Mouse (Mus musculus): ENCODE results near the gene Fam189a2. TPM values are rescaled to one million over a fixed set of nuclear protein-coding genes. Genes with fewer than 3 reads are reported as not detected.

Fam189a2 gene
- 0.50 TPM in 1 of 2 replicates, not detected in the other for total RNA-seq (2017)

DNA sequence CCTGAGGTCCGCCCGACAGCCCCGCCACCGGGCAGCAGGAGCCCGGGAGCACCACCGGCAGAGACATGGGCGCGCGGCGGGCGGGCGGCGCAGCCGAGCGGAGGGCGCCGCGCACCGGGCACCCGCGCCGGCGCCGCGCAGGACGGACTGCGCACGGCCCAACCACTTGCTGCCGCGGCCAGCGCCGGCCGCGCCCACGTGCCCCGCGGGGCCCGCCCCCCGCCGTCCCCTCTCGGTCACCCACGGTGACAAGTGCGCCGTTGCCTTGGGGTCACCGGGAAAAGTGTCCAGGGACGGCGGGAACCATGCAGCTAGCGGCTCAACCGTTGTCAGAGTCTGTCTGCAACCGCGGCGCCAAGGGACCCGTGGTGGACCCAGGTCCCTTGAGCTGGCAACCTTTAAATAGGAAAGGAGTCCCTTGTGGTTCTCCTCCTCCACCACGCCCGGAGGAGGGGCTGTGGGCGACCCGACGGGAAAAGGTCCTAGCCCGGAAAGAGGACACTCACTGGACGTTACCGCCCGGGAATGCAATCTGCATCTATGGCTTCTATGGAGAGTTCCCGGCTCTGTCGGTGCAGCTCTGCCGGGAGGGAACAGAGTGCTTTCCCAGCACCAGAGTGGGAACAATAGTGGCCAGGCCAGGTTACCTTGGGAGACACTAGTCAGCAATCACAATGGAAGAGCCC, at the start of gene Fam189a2:
Gene Fam189a2, minus strand, starts transcription at position 149 of the 686 bp plus-strand sequence.
- no peak for ATAC-seq (replicated peaks in 1 of 2; ENCODE audit: insufficient read depth in 1 of 2, low FRiP score in 2 of 2, low TSS enrichment in 1 of 2, low read depth in 1 of 2, poor library complexity in 2 of 2, severe bottlenecking in 2 of 2)

DNA sequence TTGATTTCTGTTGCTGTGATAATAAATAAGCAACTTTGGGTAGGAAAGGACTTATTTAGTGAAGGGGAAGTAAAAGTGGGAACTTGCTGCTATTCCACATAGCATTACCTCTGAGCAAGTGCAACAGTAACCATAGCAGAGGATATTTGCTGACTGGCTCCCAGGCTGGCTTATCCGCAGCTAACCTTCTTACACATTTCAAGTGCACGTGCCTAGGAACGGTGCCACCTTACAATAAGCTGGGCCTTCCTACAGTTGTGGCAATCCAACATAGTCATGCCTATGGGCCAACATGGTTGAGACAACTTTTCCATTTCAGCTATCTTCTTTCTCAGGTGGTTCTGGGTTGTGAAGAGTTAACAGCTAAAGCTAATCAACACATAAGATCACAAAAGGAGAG, 46.8 kb upstream of the Fam189a2 start:
- ATAC-seq (replicated peaks in 1 of 2; ENCODE audit: insufficient read depth in 1 of 2, low FRiP score in 2 of 2, low TSS enrichment in 1 of 2, low read depth in 1 of 2, poor library complexity in 2 of 2, severe bottlenecking in 2 of 2) = no peak

DNA sequence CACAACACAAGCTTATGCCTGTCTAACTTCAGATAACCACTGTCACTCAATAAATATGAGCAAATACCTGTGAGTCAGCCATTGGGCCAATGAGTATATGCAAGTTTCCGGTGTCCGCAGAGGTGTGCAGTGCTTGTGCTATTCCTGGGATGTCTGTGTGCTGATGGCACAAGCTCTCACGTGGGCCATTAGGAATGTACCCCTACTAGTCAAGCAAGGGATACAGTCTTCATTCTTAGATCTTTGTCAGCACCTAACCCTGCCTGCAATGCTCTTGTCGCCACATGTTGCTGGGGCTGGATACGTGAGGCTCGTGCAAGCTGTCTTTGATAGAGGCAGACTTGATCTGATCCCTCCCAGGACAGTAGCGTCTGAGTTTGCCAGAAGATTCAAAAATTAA, 45.7 kb upstream of the Fam189a2 start:
- ATAC-seq (replicated peaks in 1 of 2; ENCODE audit: insufficient read depth in 1 of 2, low FRiP score in 2 of 2, low TSS enrichment in 1 of 2, low read depth in 1 of 2, poor library complexity in 2 of 2, severe bottlenecking in 2 of 2) = no peak

DNA sequence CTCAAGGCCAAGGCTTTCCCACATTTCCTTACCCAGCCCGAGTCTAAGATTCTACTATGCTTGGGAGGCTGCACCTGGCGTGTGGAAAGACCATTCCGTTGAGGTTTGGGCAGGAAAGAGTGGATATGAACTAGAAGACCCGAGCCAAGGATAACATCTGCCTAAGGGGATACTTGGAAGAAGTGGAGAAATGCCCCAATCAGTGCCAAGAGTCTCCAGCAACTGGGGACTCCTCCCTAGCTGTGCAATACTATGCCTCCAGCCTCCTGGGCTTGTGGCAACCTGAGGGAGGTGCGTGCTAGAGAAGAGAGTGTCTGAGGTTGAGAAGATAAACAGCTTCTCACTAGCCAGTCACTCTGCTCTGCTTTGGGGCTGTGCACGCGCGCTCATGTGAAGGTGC, 45.1 kb upstream of the Fam189a2 start:
- no peak for ATAC-seq (replicated peaks in 1 of 2; ENCODE audit: insufficient read depth in 1 of 2, low FRiP score in 2 of 2, low TSS enrichment in 1 of 2, low read depth in 1 of 2, poor library complexity in 2 of 2, severe bottlenecking in 2 of 2)

DNA sequence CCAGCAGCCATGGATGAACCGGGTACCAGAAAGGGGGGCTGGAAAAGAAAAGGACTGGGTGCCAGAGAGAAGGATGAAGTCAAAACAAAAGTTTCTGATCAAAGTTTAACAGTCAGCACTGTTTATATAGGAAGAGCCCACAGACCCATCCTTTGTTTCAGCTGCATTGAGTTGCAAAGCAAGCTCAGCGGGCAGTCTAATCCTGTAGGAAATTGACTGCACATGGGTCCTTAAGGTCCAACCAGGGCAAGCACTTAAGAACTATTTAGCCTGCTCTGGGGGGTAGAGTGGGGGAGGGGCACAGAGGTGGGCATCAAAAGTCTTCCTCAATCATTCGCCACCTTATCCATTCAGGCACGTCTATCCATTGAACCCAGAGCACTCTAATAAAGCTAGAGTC, 42.3 kb upstream of the Fam189a2 start:
- ATAC-seq (replicated peaks in 1 of 2; ENCODE audit: insufficient read depth in 1 of 2, low FRiP score in 2 of 2, low TSS enrichment in 1 of 2, low read depth in 1 of 2, poor library complexity in 2 of 2, severe bottlenecking in 2 of 2) = no peak

DNA sequence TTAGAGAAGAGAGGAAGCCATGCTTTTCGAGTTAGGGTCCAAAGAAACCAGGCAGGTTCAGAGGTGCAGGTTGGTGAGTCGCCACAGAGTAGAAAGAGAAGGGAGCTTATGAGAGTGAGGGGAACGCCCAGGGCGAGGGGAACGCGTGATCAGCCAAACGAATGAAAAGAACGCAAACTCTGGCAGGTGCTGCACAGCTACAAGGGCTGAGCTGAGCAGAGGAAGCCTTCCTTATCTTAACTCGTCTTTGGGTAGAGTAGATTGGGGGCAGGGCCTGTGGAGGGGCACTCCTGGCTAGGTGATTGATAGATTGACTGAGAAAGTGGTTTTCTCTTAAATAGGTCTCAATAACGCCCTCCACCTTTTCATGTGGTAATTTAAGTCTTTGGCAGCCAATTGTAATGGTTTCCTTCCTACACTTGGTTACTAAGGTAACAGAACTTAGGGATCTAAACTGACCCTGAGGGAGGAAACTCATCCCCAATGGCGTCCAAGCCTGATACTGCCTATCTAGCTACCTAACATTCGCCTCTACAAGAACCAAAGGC, 33.6 kb upstream of the Fam189a2 start:
- no peak for ATAC-seq (replicated peaks in 1 of 2; ENCODE audit: insufficient read depth in 1 of 2, low FRiP score in 2 of 2, low TSS enrichment in 1 of 2, low read depth in 1 of 2, poor library complexity in 2 of 2, severe bottlenecking in 2 of 2)

DNA sequence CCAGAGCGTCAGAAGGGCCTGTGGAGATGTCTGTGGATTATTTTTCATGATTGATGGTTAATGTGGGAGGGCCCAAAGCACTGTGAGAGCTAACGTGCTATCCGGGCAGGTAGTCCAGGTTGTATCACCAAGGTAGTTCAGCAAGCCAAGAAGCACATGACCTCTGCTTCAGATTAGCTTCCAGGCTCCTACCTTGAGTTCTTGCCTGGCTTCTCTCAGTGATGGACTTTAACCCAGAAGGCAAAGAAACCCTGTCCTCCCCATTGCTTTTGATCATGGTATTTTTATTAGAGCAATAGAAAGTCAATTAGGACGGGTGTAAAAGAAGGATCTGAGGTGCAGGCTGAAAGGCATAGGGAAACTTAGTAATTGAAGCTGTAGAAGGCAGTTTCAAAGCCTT, 32.8 kb upstream of the Fam189a2 start:
- no peak for ATAC-seq (replicated peaks in 1 of 2; ENCODE audit: insufficient read depth in 1 of 2, low FRiP score in 2 of 2, low TSS enrichment in 1 of 2, low read depth in 1 of 2, poor library complexity in 2 of 2, severe bottlenecking in 2 of 2)

DNA sequence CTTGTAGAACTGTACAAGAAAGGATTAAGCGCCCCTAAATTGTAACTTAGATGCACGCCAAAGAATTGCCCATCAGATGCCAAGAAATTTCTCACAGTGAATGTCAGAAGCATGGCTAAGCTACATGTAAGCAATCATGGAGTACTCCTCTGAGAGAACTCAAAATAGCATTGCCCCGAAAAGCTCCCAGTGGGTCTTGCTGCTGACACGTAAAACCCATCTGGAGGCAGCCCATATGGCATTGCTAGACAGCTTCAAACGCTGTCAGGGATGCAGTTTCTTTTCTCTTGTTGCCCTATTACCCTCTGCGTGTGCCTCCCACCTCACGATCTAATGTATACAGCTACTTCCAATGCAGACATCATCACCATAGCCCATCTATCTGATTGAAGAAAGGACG, 28.0 kb upstream of the Fam189a2 start:
- ATAC-seq (replicated peaks in 1 of 2; ENCODE audit: insufficient read depth in 1 of 2, low FRiP score in 2 of 2, low TSS enrichment in 1 of 2, low read depth in 1 of 2, poor library complexity in 2 of 2, severe bottlenecking in 2 of 2) = no peak

DNA sequence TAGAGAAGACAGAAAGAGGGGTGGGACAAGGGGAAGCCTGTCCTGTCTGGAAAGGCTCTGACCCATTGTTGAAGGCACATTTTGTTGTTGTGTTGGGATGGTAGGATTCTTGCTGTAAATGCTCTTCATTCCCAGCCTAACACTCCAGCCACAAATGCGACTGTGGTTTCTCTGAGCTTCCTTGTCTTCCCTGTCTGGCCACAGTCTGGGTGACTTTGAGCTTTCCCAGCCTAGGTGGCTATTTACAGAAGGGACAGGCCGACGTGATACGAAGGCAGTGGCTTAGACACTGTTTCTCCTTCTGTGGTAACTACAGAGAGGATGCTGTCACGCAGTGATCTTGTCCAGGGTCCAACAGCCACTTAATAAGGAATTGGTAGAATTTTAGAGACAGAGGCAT, 27.2 kb upstream of the Fam189a2 start:
- no peak for ATAC-seq (replicated peaks in 1 of 2; ENCODE audit: insufficient read depth in 1 of 2, low FRiP score in 2 of 2, low TSS enrichment in 1 of 2, low read depth in 1 of 2, poor library complexity in 2 of 2, severe bottlenecking in 2 of 2)

DNA sequence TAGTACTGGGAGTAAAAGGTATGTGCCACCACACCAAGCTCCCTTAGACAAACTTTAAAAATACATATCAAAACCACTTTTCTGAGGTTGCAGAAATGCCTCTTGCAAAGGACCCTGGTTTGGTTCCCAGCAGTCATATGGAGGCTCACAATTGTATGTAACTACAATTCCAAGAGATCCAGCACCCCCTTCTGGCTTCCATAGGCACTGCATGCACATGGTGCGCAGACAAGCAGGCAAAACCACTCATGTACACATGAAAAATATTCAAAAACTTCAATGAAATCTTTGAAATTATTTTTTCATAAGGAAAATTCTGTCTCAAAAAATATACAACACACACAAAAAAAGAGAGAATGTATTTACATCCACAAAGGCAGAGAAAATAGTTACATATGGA, 26.1 kb upstream of the Fam189a2 start:
- no peak for ATAC-seq (replicated peaks in 1 of 2; ENCODE audit: insufficient read depth in 1 of 2, low FRiP score in 2 of 2, low TSS enrichment in 1 of 2, low read depth in 1 of 2, poor library complexity in 2 of 2, severe bottlenecking in 2 of 2)

DNA sequence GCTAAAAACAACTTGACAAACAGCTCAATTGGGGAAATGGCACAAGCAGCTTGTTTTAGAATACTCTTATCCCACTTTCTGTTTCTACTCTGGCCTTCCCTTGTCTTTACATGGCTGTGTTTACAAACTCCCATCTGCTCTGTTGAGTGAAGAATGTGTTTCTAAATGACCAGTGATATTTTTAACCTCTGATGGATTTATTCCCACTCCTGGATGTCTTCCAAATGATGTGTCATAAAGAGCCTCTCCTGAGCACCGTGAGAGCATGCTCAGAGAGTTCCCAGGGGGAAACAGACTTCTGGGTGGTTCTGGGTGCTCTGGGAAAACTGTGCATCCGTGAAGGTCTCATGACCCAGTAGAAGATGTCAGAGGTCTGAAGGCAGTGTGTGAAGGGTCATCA, 24.1 kb upstream of the Fam189a2 start:
- no peak for ATAC-seq (replicated peaks in 1 of 2; ENCODE audit: insufficient read depth in 1 of 2, low FRiP score in 2 of 2, low TSS enrichment in 1 of 2, low read depth in 1 of 2, poor library complexity in 2 of 2, severe bottlenecking in 2 of 2)

DNA sequence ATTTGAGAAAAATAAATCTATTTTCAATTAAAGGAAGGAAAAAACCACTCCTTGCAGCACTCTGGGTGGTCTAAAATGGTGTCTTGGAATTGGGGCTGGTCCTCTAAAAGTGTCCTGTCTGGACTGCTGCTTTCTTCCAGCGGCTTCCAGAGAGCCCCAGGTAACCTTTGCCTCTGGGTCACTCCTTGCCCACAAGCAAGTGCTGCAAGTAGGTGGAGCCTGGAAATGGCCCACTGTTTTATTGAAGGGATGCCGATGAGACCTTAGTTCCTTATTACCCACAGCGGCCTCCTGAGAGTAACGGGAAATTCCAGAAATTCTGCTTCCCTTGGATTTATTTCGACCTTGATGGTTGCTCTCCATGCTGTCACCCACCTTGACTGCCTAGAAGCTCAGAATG, 23.4 kb upstream of the Fam189a2 start:
- ATAC-seq (replicated peaks in 1 of 2; ENCODE audit: insufficient read depth in 1 of 2, low FRiP score in 2 of 2, low TSS enrichment in 1 of 2, low read depth in 1 of 2, poor library complexity in 2 of 2, severe bottlenecking in 2 of 2) = no peak

DNA sequence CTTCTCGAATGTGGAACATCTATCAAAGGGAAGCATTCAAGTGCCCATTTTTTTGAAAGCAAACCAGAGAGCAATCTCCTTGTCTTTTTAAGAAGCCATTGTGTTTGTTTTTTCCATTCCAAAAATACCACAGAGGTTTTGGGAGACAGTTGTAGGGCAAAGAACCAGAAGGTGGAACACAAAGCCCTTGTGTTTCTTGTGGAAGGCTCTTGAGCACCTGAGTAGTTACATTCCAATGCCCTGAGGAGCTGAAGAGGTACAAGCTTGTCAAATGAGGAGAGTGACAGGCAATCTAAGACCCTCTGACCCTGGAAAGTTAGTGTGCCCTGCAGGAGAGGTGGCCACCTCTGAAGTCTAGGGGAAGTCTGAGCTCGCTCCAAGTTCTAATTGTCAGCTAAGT, 19.7 kb upstream of the Fam189a2 start:
- no peak for ATAC-seq (replicated peaks in 1 of 2; ENCODE audit: insufficient read depth in 1 of 2, low FRiP score in 2 of 2, low TSS enrichment in 1 of 2, low read depth in 1 of 2, poor library complexity in 2 of 2, severe bottlenecking in 2 of 2)

DNA sequence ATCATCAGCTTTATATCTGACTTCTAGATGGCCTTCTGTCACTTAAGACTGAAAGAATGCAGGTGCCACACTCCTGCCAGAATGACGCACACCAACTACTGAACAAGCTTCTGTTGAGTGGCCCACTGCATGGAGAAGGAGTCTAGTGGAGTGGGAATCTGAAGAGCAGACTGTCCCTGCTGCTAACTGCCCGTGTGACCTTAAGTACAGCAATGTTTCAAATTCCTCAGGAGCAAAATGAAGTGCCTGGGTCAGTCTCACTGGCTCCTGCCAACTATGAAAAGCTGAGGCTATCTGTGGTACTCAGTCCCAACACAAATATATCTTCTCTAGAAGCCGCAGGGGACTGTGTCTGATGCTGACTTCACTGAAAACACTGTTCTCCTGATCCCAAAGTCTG, 18.5 kb upstream of the Fam189a2 start:
- ATAC-seq (replicated peaks in 1 of 2; ENCODE audit: insufficient read depth in 1 of 2, low FRiP score in 2 of 2, low TSS enrichment in 1 of 2, low read depth in 1 of 2, poor library complexity in 2 of 2, severe bottlenecking in 2 of 2) = no peak

DNA sequence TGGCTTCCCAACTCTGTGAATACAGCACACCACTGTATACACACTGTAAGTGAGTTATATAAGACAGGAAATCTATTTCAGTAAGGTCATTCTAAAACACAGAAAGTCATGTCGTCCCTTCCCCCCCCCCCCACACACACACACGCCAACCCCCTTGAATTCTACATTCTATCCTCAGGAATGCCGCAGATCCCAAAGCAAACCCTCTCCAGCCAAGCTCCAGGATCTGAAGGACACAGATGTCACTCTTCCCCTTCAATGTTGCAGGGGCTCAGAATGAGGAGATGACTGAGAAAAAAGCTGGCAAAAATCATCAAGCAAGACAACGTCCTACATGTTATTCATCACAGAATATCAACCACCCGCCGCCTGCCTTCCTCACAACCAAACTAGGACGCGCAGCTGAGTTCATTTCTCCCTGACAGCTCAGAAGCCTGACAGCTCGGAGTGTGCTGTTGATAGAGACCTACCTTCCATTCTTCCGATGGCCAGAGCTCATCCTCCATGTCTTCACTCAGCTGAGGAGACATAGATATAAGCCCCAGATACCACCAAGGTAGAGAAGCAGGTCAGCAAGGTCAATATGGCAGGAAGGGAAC, 15.7 kb upstream of the Fam189a2 start:
- no peak for ATAC-seq (replicated peaks in 1 of 2; ENCODE audit: insufficient read depth in 1 of 2, low FRiP score in 2 of 2, low TSS enrichment in 1 of 2, low read depth in 1 of 2, poor library complexity in 2 of 2, severe bottlenecking in 2 of 2)

DNA sequence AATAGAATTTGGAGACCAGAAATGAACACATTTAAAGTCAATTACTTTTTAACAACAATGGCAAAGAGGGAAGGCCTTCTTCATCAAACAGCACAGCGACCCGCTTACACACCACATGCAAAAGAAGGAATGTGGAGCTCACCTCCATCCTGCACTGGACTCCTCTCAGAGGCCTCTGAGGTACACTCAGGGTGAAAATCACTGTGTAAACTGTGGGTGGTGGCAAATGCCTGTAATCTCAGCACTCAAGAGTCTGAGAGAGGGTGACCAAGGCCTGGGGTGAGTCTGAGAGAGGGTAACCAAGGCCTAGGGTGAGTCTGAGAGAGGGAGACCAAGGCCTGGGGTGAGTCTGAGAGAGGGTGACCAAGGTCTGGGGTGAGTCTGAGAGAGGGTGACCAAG, 11.6 kb upstream of the Fam189a2 start:
- no peak for ATAC-seq (replicated peaks in 1 of 2; ENCODE audit: insufficient read depth in 1 of 2, low FRiP score in 2 of 2, low TSS enrichment in 1 of 2, low read depth in 1 of 2, poor library complexity in 2 of 2, severe bottlenecking in 2 of 2)

DNA sequence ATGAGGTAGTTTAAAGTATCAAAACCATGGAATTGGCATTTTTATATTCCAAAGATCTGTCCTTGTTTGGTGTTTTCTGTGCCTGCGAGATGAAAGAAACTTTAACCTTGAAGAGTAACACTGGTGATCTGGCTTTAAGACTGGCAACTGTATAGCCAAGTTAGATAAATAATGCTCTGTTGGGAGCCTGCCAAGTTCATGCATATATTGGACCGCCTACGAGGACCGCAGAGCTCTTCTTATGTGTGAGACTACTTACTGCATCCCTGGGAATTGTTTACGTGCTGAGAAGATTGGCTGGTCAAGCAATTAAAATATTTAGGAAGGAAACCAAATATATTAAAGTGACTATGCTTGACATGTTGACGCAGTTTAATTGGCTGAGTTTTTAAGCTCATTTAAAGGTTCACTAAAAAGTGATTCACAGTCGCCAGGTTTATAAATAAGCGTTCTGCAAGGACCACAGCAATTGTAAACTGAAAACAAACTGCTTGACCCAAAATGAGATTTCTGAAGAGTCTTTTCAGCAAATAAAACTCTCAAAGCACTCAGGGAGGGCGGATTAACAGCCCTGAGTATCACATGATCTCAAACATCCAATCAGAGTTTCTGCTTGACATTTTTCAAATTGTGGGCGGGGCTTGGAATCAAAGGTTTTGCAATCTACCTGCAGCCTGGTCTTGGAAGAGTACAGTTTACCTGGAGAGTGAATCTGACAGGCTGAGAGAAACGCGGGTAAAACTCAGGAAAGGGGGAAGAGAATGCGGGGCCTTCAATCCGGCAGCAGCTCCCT, 8.4 kb upstream of the Fam189a2 start:
- no peak for ATAC-seq (replicated peaks in 1 of 2; ENCODE audit: insufficient read depth in 1 of 2, low FRiP score in 2 of 2, low TSS enrichment in 1 of 2, low read depth in 1 of 2, poor library complexity in 2 of 2, severe bottlenecking in 2 of 2)

DNA sequence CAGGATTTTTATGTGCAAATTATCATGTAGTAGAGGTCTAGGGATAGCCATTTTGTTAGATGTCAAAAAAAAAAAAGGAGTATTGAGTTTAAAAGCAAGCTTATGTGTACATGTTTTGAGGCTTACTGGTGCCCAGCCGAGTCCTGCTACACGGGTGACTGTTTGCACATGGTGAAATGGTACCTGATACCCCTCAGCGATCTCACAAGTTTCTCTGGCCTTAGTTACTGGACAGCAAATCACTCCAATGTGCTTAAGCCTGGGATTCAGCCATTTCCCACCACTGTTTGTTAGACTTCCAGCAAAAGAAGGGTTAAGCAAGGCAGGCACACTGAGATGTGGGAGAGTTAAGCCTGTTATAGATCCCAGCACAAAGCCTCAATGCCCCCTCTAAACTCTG, 3.5 kb upstream of the Fam189a2 start:
- no peak for ATAC-seq (replicated peaks in 1 of 2; ENCODE audit: insufficient read depth in 1 of 2, low FRiP score in 2 of 2, low TSS enrichment in 1 of 2, low read depth in 1 of 2, poor library complexity in 2 of 2, severe bottlenecking in 2 of 2)

Measured in hematopoietic stem cell, adult 5-6 weeks (primary cell).